Mouse (Mus musculus) CH12.LX (cell line): Measurements from ENCODE around the gene Dmbx1. TPM values are rescaled to one million over a fixed set of nuclear protein-coding genes. Genes with fewer than 3 reads are reported as not detected.

Source experiments
- DNase-seq: peaks from one replicate; pipeline ENCODE4 v3.0.0-alpha.2; 2013; ENCODE audit errors: extremely low read depth
- H3K27ac ChIP-seq: 2 replicates; pipeline ENCODE4 v1.5.1; 2012; ENCODE audit warnings: low read depth, mild to moderate bottlenecking, control low read depth, moderate library complexity; ENCODE audit not compliant: insufficient read depth
- H3K27me3 ChIP-seq: replicated peaks from 2 replicates; pipeline ENCODE3; 2012; ENCODE audit warnings: inconsistent platforms
- H3K36me3 ChIP-seq, 2 experiments: replicated peaks in 1 of 2; 2 replicates each; pipeline versions ENCODE3 to v1.6.1; 2012; ENCODE audit warnings: inconsistent platforms in 1 of 2, low read length in 1 of 2, mild to moderate bottlenecking in 1 of 2, mixed read lengths in 1 of 2, moderate library complexity in 1 of 2; ENCODE audit not compliant: control insufficient read depth in 1 of 2, insufficient read depth in 1 of 2
- H3K4me1 ChIP-seq, 2 experiments: 2 replicates each; pipeline ENCODE4 v1.6.1; 2012; ENCODE audit warnings: inconsistent platforms in 1 of 2, moderate library complexity in 1 of 2; ENCODE audit not compliant: insufficient read depth in 2 of 2, control insufficient read depth in 1 of 2
- H3K4me2 ChIP-seq: 2 replicates; pipeline ENCODE4 v1.6.1; 2012; ENCODE audit warnings: low read depth, mild to moderate bottlenecking, control low read depth; ENCODE audit not compliant: poor library complexity, insufficient read depth, severe bottlenecking
- H3K4me3 ChIP-seq, 3 experiments: fragments of 150-350 bp in 1 of 3; sonication (generic) in 1 of 3; replicated peaks in 1 of 3; 2 replicates each; pipeline versions ENCODE3 to v1.5.1; 2011 to 2012; ENCODE audit warnings: low read depth in 2 of 3, low read length in 2 of 3, mild to moderate bottlenecking in 2 of 3, moderate library complexity in 2 of 3, control low read depth in 1 of 3, improper control_type of control experiment in 1 of 3, inconsistent platforms in 1 of 3, mixed read lengths in 1 of 3; ENCODE audit not compliant: poor library complexity in 1 of 3
- H3K79me2 ChIP-seq: replicated peaks from 2 replicates; pipeline ENCODE4 v1.6.1; 2012; ENCODE audit warnings: mild to moderate bottlenecking, moderate library complexity; ENCODE audit not compliant: control insufficient read depth, poor library complexity, insufficient read depth, severe bottlenecking; ENCODE audit errors: extremely low read depth
- H3K9ac ChIP-seq: 2 replicates; pipeline ENCODE4 v1.6.1; 2012; ENCODE audit warnings: low read depth, mild to moderate bottlenecking, control low read depth, moderate library complexity; ENCODE audit not compliant: insufficient read depth
- H3K9me3 ChIP-seq: replicated peaks from 2 replicates; pipeline ENCODE3; 2012; ENCODE audit warnings: low read length, inconsistent platforms, mixed read lengths
- BHLHE40 ChIP-seq: IDR thresholded peaks from 2 replicates; pipeline ENCODE4 v1.6.1; 2011; ENCODE audit warnings: mild to moderate bottlenecking, low read depth, low read length, improper control_type of control experiment
- CHD1 ChIP-seq: IDR thresholded peaks from 2 replicates; pipeline ENCODE4 v1.6.1; 2012; ENCODE audit warnings: low read depth, low read length, improper control_type of control experiment, inconsistent platforms
- CHD2 ChIP-seq: IDR thresholded peaks from 2 replicates; pipeline ENCODE4 v1.6.1; 2011; ENCODE audit warnings: low read length, improper control_type of control experiment
- CTCF ChIP-seq, 2 experiments: IDR thresholded peaks in 1 of 2; conservative IDR thresholded peaks in 1 of 2; 2 replicates each; pipeline ENCODE4 v1.5.1; 2011 to 2012; ENCODE audit warnings: low read depth in 2 of 2, low read length in 2 of 2, improper control_type of control experiment in 1 of 2, inconsistent platforms in 1 of 2, mild to moderate bottlenecking in 1 of 2, moderate library complexity in 1 of 2
- E2F4 ChIP-seq: IDR thresholded peaks from 2 replicates; pipeline ENCODE4 v1.6.1; 2011; ENCODE audit warnings: low read depth, low read length, improper control_type of control experiment; ENCODE audit not compliant: insufficient replicate concordance
- ELF1 ChIP-seq: IDR thresholded peaks from 2 replicates; pipeline ENCODE4 v1.6.1; 2014; ENCODE audit warnings: low read depth, mild to moderate bottlenecking, inconsistent platforms, low read length, improper control_type of control experiment
- EP300 ChIP-seq: IDR thresholded peaks from 2 replicates; pipeline ENCODE4 v1.6.1; 2011; ENCODE audit warnings: low read length, improper control_type of control experiment
- ETS1 ChIP-seq: conservative IDR thresholded peaks from 2 replicates; pipeline ENCODE4 v1.6.1; 2012; ENCODE audit warnings: low read depth, mild to moderate bottlenecking, inconsistent platforms, low read length, improper control_type of control experiment, moderate library complexity
- IRF4 ChIP-seq: IDR thresholded peaks from 2 replicates; pipeline ENCODE4 v1.6.1; 2014; ENCODE audit warnings: low read depth, mild to moderate bottlenecking, inconsistent platforms, low read length, improper control_type of control experiment
- JUND ChIP-seq: conservative IDR thresholded peaks from 2 replicates; pipeline ENCODE4 v1.6.1; 2011; ENCODE audit warnings: low read depth, low read length, improper control_type of control experiment
- MAZ ChIP-seq: IDR thresholded peaks from 2 replicates; pipeline ENCODE4 v1.6.1; 2012; ENCODE audit warnings: low read depth, mild to moderate bottlenecking, inconsistent platforms, low read length, improper control_type of control experiment, moderate library complexity
- MXI1 ChIP-seq: IDR thresholded peaks from 2 replicates; pipeline ENCODE4 v1.6.1; 2011; ENCODE audit warnings: mild to moderate bottlenecking, low read depth, low read length, improper control_type of control experiment
- NRF1 ChIP-seq: IDR thresholded peaks from 2 replicates; pipeline ENCODE4 v1.6.1; 2014; ENCODE audit warnings: low read depth, mild to moderate bottlenecking, inconsistent platforms, low read length, improper control_type of control experiment, moderate library complexity
- PAX5 ChIP-seq: IDR thresholded peaks from 2 replicates; pipeline ENCODE4 v1.6.1; 2012; ENCODE audit warnings: low read length, inconsistent platforms, mixed read lengths
- RAD21 ChIP-seq: IDR thresholded peaks from 2 replicates; pipeline ENCODE4 v1.6.1; 2011; ENCODE audit warnings: low read depth, mild to moderate bottlenecking, low read length, improper control_type of control experiment, moderate library complexity
- RCOR1 ChIP-seq: conservative IDR thresholded peaks from 2 replicates; pipeline ENCODE4 v1.6.1; 2012; ENCODE audit warnings: low read depth, mild to moderate bottlenecking, inconsistent platforms, low read length, improper control_type of control experiment
- SMC3 ChIP-seq: IDR thresholded peaks from 2 replicates; pipeline ENCODE4 v1.6.1; 2011; ENCODE audit warnings: low read depth, low read length, improper control_type of control experiment
- UBTF ChIP-seq: IDR thresholded peaks from 2 replicates; pipeline ENCODE4 v1.6.1; 2012; ENCODE audit warnings: low read depth, mild to moderate bottlenecking, inconsistent platforms, low read length, improper control_type of control experiment, moderate library complexity
- dilution Hi-C: fragments of 300-500 bp; cut with MboI; formaldehyde crosslinking; loops from 2 replicates; pipeline ENCODE4 v1.14.3; 2020; ENCODE audit warnings: low sequenced_read_pairs; ENCODE audit not compliant: extremely low pct_unique_long_range_greater_than_20kb, extremely low pct_ligation_motif_present
- in situ Hi-C: fragments of 300-500 bp; cut with MboI; formaldehyde crosslinking; loops from 3 replicates; pipeline ENCODE4 v1.14.3; 2019; ENCODE audit warnings: low sequenced_read_pairs, low pct_ligation_motif_present, low pct_unique_long_range_greater_than_20kb, mixed read lengths
- polyA plus RNA-seq: library from polyadenylated mRNA; unstranded; fragments of >175 nt; gene quantifications from 2 replicates; pipeline ENCODE4 v1.2.1, GENCODE M21; 2012; ENCODE audit warnings: low read depth; ENCODE audit not compliant: insufficient read length
- total RNA-seq, 2 experiments: library from RNA; depleted of rRNA; stranded (reverse); fragments of 300-350 nt in 1 of 2; fragments of >200 nt in 1 of 2; gene quantifications; 2 replicates each; pipeline ENCODE4 v1.2.3; 2012 to 2014

Dmbx1 gene
- total and polyA plus RNA-seq, 3 experiments: not detected

GRCm38 (mm10) chr4:115964446-115964845, 24.7 kb upstream of the Dmbx1 start:
- dilution Hi-C loops (no loop called here), in situ Hi-C loops (no loop called here)
- TF ChIP-seq ELF1 (no peak), SMC3 (no peak), CHD2 (peak; percentile 25; the same call in 1 of the 2 replicates), CHD1 (no peak), RAD21 (no peak), RCOR1 (no peak), UBTF (no peak)
- no peak for DNase-seq
- Histone ChIP-seq H3K9ac (no peak overlapping the region), H3K4me3 (no peak overlapping the region), H3K9me3 (peaks cover 7% of the 10 kb centered on the region), H3K4me2 (no peak overlapping the region), H3K4me1 (peaks cover 6 to 18% of the 10 kb centered on the region in 2 experiments; a peak in 3 of 4 replicates), H3K27me3 (peaks cover 90% of the 10 kb centered on the region), H3K27ac (no peak overlapping the region), H3K79me2 (no peaks in the 10 kb centered on the region), H3K36me3 (no peaks in the 10 kb centered on the region)

GRCm38 (mm10) chr4:115963751-115964150, 24.0 kb upstream of the Dmbx1 start:
- Histone ChIP-seq H3K4me3 (no peak overlapping the region), H3K4me2 (peak overlapping the region; percentile 48; the same call in 1 of the 2 replicates), H3K4me1 (peaks cover 6 to 18% of the 10 kb centered on the region in 2 experiments; a peak in 3 of 4 replicates), H3K27me3 (peaks cover 88% of the 10 kb centered on the region), H3K79me2 (no peaks in the 10 kb centered on the region), H3K9ac (no peak overlapping the region; the same call in 1 of the 2 replicates), H3K27ac (no peak overlapping the region), H3K36me3 (no peaks in the 10 kb centered on the region), H3K9me3 (peaks cover 7% of the 10 kb centered on the region)
- dilution Hi-C loops (no loop called here), in situ Hi-C loops (no loop called here)
- DNase-seq: no peak
- no peak for TF ChIP-seq PAX5
- 0 out of 2 replicates have a peak, but pooled peaks have one; percentile 2 for TF ChIP-seq MAZ
- no peak; the same call in 1 of the 2 replicates for TF ChIP-seq EP300
- no peak for TF ChIP-seq MXI1
- no peak for TF ChIP-seq E2F4

- Histone ChIP-seq H3K9me3 (peaks cover 7% of the 10 kb centered on the region), H3K4me2 (peak overlapping the region; percentile 48), H3K27me3 (peaks cover 86% of the 10 kb centered on the region), H3K4me3 (peak overlapping the region; percentile 40 to 61 (median 45)), H3K36me3 (no peaks in the 10 kb centered on the region), H3K4me1 (peaks cover 6 to 18% of the 10 kb centered on the region in 2 experiments; a peak in 3 of 4 replicates), H3K79me2 (no peaks in the 10 kb centered on the region), H3K27ac (no peak overlapping the region), H3K9ac (peak overlapping the region; percentile 60)
- peak; percentile 16 for DNase-seq
- in situ Hi-C loops: no loop called here
- TF ChIP-seq BHLHE40: peak; percentile 40; the same call in 1 of the 2 replicates
- no peak for TF ChIP-seq JUND
- no peak for TF ChIP-seq CHD2
- TF ChIP-seq MAZ: 0 out of 2 replicates have a peak, but pooled peaks have one; percentile 3
- no peak for TF ChIP-seq ETS1
- peak in 1 of 2 experiments; percentile 30; a peak in 2 of 4 replicates for TF ChIP-seq CTCF (conservative IDR thresholded peaks at IDR 0.05 in 1 of 2, IDR thresholded peaks at IDR 0.05 in 1 of 2; ENCODE audit: low read depth in 2 of 2, low read length in 2 of 2)
- 0 out of 2 replicates have a peak, but pooled peaks have one; percentile 7 for TF ChIP-seq IRF4
- no peak; the same call in 1 of the 2 replicates for TF ChIP-seq UBTF
- peak; percentile 57 for TF ChIP-seq ELF1
- TF ChIP-seq MXI1: no peak
- no peak for TF ChIP-seq PAX5
- TF ChIP-seq NRF1: peak; percentile 44; the same call in 1 of the 2 replicates
- dilution Hi-C loops: no loop called here
Measured at GRCm38 (mm10) chr4:115962671-115963412, 23.1 kb upstream of the Dmbx1 start.
